In genomic region chr11:89459437-89459836, GRCm38 (mm10) we compare ENCODE assay signal across 22 mouse cellular contexts.
A peak's percentile ranks its signal among the peaks of the same experiment; 100 is the strongest.
DNase-seq lines count a peak whose midpoint lies in the region; TF ChIP-seq lines count a peak whose summit lies in the region.
"Had no signal": no experiment of that assay in that cellular context is flagged by ENCODE, and none has a peak within 500 bp of the region (broad histone marks: within the 10 kb centered on the region; RNA-seq: fewer than 3 reads in every experiment).

No protein-coding gene starts in this region.

- no peak for TF ChIP-seq CTCF in gastrocnemius, adult 2 months (IDR thresholded peaks at IDR 0.05)

- intact Hi-C loops in gastrocnemius, adult 2 months (cut with DNase I): no loop called here

- H3K4me3 ChIP-seq in gastrocnemius, adult 2 months: no peak overlapping the region
- H3K4me3 ChIP-seq: embryonic facial prominence, embryonic 12.5 days; heart, embryonic 15.5 days; lung, embryonic 15.5 days; midbrain, embryonic 12.5 days had no signal

- H3K27ac ChIP-seq in gastrocnemius, adult 2 months: no peak overlapping the region
- H3K27ac ChIP-seq: embryonic facial prominence, embryonic 12.5 days; heart, embryonic 15.5 days; lung, embryonic 15.5 days; midbrain, embryonic 12.5 days had no signal

- peak; percentile 27 for DNase-seq in gastrocnemius, adult 2 months
- DNase-seq in gastrocnemius, postnatal 4 days (ENCODE audit: low spot score in 2 of 2): no peak
- peak; percentile 1 for DNase-seq in 416B (ENCODE audit: low read depth)
- DNase-seq in adrenal gland, postnatal 36 days: peak; percentile 37 to 45
- DNase-seq in lung, postnatal 10 days: peak; percentile 15
- DNase-seq in cerebellum, postnatal 25 days: no peak
- no peak for DNase-seq in right cerebral cortex, postnatal 14 days
- DNase-seq in retina, embryonic 14.5 days (ENCODE audit: low spot score): no peak
- DNase-seq: B cell, adult 2 months; cerebellum, adult 2 months; forebrain, postnatal 0 days; gastrocnemius, postnatal 10 days; kidney, adult 8-10 months; kidney, postnatal 25 days; layer of hippocampus, adult 9-11 months; retina, postnatal 1 day; spleen, adult 18-20 months; thymus, adult 18-20 months had no signal

Comparison
In these comparisons a context has a peak if more than half of its experiments do, and no peak if none do; other contexts are left out.
1. DNase-seq: peak in gastrocnemius, adult 2 months (single experiment), 416B (single experiment), adrenal gland, postnatal 36 days (2 of 2) and lung, postnatal 10 days (single experiment); none in gastrocnemius, postnatal 4 days (0 of 2), cerebellum, postnatal 25 days (0 of 2), right cerebral cortex, postnatal 14 days (single experiment) and retina, embryonic 14.5 days (single experiment).